Mouse (Mus musculus) lung, postnatal 25 days (tissue): Measurements from ENCODE around the gene Gdf3.
A peak's percentile ranks its signal among the peaks of the same experiment; 100 is the strongest.
"Not testable (repeated sequence)": the region's sequence is repeated elsewhere in the genome, so short reads cannot be mapped to it uniquely, and the experiment has no call there.

ENCODE experiments used
- DNase-seq: peaks from one replicate; pipeline ENCODE4 v3.0.0; 2022; ENCODE audit warnings: low spot score

Gene Gdf3

DNA sequence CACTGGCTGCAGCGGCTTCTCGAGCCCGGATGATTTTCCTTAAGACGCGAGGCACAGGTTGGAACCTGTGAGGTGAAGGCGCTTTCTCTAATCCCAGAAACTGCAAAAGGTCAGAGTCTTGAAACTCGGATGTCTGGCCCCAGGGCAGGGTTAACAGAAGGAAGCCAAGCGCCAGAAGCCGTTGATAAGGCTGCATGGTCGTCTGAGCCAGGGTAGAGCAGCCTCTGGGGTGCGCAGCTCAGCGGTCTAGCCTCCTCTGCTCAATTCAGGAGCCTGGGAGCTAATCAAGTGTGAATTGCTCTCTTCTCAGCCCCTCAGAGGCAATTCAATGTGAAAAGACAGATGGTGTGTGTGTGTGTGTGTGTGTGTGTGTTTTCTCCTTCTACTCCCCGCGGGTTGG lies at the start of gene Gdf3:
Gdf3 (minus strand) TSS at position 317 of the 400 bp plus-strand sequence.
- no peak for DNase-seq

GRCm38 (mm10) chr6:122659567-122659966 lies 49.7 kb upstream of the Gdf3 start:
- DNase-seq = no peak

DNA sequence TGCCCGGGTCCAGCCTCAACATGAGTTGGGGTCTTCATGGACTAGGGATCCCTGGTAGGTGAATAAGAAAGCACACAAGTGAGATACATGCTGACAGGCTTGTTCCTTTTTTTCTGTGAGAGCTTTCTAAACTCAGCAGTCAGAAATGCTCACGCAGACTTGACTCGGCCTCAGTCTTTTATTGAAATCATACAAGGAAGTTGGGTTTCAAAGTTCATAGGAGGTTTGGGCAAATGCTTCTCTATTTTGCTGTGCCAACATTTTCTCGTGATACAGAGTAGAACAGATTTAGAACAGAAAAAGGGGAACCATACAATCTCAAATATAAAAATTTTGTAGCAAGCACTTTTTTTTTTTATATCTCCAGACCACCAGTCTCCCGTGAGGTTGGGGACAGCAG lies 47.7 kb upstream of the Gdf3 start:
- DNase-seq = peak; percentile 31

- DNase-seq = peak; percentile 41
Observed at GRCm38 (mm10) chr6:122654301-122654700, 44.4 kb upstream of the Gdf3 start.

- no peak for DNase-seq
Observed at GRCm38 (mm10) chr6:122650398-122650980, 40.6 kb upstream of the Gdf3 start.

DNA sequence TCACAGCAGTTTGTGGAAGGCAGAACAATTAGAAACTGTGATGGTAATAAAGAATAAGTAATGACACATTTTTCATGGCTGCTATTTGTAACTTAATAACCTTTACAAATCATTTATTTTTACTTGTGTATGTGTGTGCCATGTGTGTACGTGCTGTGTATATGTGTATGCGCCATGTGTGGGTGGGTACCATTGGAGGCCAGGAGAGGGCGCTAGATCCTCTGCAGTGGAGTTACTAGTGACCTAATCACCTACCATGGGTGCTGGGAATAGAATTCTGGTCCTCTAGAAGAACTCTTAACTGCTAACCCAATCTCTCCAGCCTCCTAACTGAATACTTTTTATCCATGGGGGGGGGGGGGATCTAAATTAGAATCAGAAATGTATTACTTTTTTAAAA lies 40.0 kb upstream of the Gdf3 start:
- no peak for DNase-seq

- not testable (repeated sequence) for DNase-seq
Observed at GRCm38 (mm10) chr6:122644196-122644595, 34.3 kb upstream of the Gdf3 start.

DNA sequence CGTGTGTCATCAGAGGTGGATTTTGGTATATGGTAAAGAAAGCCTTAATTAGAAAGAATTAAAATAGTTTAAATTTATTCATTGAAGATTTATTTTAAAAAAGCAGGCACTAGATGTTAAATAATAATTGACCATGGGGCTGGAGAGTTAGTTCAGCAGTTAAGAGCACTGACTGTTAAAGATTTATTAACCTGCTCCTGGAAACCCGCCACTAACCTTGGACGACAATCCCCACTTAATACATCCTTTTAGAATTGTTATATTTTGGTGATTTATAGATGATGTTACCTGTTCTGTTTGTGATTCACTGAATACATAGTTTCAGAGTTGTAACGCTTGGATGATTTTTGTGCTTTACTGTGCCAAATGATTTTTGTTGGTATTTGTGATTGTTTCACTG lies 27.7 kb upstream of the Gdf3 start:
- not testable (repeated sequence) for DNase-seq

DNA sequence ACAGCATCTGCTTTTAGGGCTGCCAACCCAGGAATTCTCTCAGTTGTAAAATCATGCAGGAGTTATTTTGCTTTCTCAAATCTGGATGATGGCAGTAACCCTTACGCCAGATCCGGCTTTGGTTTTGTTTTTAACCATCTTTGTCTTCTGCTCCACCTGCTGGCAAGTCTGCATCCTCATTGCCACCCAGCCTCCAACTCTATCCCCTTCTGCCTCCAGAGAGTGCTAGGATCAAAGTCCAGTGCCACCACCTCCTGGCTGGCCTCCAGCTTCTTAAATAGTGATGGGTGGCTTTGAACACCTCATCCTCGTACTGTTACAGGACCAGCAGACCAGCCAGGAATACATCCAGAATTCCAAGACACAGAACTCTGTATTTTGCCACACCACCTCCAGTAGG lies 26.8 kb upstream of the Gdf3 start:
- no peak for DNase-seq

DNA sequence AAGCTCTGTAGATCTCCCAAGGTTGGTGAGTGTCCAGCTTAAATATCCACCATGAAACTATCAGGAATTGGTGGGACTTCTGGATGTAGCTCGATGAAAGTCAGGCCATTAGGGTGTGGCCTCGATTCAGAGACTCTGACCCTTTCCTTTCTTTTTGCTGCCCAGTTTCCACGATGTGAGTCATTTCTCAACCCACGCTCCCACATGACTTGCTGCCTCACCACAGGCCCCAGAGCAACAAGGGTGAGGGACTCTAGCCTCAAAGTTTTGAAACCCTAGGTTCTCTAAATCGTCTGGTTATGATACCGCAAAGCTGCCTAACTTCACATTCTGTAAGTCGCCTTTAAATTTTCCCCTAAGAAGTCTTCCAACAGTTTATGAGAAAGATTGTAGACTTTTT lies 25.4 kb upstream of the Gdf3 start:
- DNase-seq = peak; percentile 50

GRCm38 (mm10) chr6:122633411-122633810 lies 23.5 kb upstream of the Gdf3 start:
- DNase-seq = peak; percentile 52

DNA sequence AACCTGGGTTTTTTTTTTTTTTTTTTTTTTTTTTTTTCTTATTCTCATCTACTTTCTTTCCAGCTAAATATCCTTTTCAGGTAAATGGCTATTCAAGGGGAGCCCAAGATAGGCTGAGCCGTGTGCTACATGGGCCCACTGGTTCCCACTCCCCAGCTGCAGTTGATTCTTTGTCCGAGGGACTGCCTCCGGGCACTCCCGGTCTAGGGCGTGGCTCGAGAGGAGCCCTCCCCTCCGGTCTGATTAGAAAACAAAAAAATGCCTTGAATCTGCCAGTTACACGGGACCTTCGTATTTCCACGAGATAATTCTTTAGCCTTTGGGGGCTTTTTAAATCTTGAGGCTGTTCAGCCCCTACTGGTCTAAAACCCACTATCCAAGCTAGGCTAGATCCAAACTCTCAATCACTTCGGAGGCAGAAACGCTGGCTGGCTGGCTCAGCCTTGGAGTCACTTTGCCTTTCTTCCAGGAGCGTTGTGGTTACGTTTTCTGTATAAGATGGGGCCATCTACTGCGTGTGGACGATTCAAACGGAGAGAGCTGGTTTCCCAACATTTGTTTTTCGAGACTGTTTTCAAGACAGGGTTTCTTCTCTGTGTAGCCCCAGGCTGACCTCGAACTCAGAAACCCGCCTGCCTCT lies 17.7 kb upstream of the Gdf3 start:
- DNase-seq = no peak

- DNase-seq = no peak
Observed at GRCm38 (mm10) chr6:122626110-122626509, 16.2 kb upstream of the Gdf3 start, which contains the start of gene Dppa3. TSS of gene Dppa3 (plus strand) at chr6:122626410.

DNA sequence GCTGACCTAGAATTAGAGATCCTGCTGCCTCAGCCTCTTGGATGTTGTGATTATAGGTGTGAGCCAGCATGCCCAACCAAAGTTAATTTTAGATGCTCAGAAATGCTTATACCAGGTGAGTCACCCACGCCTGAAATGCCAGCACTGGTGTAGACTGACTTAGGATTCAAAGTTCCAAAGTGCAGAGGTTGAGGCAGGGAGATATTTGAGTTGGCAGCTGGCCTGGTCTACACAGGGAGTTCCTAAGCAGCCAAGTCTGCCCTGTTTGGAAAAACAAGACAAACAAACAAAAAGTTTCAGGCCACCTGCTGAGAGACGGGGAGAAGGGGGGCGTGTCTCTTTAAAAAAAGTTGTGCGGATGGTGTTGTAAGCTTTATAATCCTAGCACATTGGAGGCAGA lies 15.3 kb upstream of the Gdf3 start:
- no peak for DNase-seq

- no peak for DNase-seq
Observed at GRCm38 (mm10) chr6:122624480-122624879, 14.6 kb upstream of the Gdf3 start.

- no peak for DNase-seq
Observed at GRCm38 (mm10) chr6:122621066-122621465, 11.2 kb upstream of the Gdf3 start.

DNA sequence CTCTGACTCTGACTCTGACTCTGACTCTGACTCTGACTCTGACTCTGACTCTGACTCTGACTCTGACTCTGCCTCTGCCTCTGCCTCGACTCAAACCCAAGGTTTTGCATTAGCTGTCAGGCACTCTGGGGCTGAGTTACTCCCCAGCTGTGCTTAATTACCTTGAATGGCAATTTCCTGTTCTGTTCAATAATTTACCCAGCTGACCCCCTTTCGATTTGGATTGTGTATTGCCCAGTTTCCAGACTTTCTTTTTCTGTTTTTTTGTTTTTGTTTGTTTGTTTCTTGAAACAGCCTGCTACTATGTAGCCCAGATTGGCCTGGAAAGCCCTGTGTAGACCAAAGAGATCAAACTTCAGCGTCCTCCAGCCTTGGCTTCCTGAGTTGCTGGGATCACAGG lies 6.1 kb upstream of the Gdf3 start:
- no peak for DNase-seq

- DNase-seq = no peak
Observed at GRCm38 (mm10) chr6:122614047-122614446, 4.2 kb upstream of the Gdf3 start.

GRCm38 (mm10) chr6:122612426-122612825 lies 2.5 kb upstream of the Gdf3 start:
- no peak for DNase-seq

GRCm38 (mm10) chr6:122609377-122609728 lies 534 bp downstream of the Gdf3 start:
- DNase-seq = no peak

DNA sequence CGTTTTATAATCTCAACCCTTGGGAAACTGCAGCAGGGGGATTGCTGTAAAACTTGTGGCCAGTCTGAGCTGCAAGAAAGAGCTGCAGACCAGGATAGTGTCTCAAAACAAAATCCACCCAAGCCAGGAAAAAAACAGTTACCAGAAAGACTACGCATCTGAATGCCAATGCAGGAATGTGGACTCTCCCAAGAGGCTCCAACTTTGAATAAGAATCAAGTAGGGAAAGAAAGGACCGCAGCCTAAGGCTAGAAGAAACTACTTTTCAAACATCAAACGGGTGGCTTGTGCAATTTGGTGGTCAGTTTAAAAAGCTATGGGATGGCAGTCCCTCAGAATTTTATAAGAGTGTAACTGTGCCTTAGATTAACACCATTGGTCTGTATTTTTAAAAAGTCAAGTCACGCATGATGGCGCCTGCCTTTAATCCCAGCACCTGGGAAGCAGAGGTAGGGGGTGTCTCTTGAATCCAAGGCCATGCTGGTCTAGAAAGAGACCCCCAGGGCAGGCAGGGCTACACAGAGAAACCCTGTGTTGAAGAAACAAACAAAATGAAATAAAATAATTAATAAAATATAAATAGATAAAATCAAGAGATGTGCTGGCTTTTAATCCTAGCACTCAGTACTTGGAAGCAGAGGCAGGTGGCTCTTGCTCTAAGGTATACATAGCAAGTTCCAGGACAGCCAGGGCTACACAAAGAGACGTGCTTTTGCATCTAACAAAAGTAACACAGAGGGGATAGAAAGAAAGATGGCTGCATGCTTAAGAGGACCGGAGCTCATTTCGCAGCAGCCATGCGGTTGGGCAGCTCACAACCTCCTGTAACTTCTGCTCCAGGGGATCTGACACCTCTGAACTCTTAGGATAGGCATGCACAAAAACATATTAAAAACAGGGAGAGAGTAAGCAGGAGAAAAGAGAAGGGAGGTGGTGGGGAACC lies 1.2 kb downstream of the Gdf3 start:
- no peak for DNase-seq

DNA sequence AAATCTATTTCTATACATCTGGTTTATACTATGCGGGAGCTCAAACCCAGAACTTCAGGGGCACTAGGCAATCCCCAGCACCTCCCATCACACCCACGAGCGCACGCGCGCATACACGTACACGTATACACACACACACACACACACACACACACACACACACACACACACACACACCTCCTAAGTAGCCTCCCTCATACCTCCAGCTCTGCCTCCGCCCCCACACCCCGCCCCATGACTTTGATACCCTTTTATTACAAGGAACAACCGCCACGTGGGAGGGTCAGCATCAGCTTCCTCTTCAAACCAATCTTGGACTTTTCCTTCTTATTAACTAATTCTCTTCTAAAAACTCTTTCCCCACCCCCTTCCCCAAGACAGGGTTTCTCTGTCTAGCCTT lies 2.2 kb downstream of the Gdf3 start:
- no peak for DNase-seq

- no peak for DNase-seq
Observed at GRCm38 (mm10) chr6:122606661-122607060, 3.2 kb downstream of the Gdf3 start.
